Mouse (Mus musculus) hindbrain, postnatal 0 days (tissue): ENCODE results near the gene Dmbt1. TPM values are rescaled to one million over a fixed set of nuclear protein-coding genes. Genes with fewer than 3 reads are reported as not detected.

Source experiments
- ATAC-seq: fragments of 200-750 bp; cut with Nextera tagmentation; 2 replicates; pipeline ENCODE4 v1.8.0; 2017; ENCODE audit warnings: mild to moderate bottlenecking, moderate TSS enrichment, moderate library complexity
- DNase-seq: peaks from one replicate; pipeline ENCODE4 v3.0.0-alpha.2; 2015; ENCODE audit warnings: low spot score
- H3K27ac ChIP-seq: fragments of 300-500 bp; sonication (generic); 2 replicates; pipeline ENCODE4 v1.5.1; 2014; ENCODE audit warnings: mild to moderate bottlenecking
- H3K27me3 ChIP-seq: fragments of 300-500 bp; sonication (generic); 2 replicates; pipeline ENCODE4 v1.6.1; 2014; ENCODE audit warnings: low read length, mixed read lengths; ENCODE audit not compliant: insufficient read depth
- H3K36me3 ChIP-seq: fragments of 300-500 bp; sonication (generic); 2 replicates; pipeline ENCODE4 v1.6.1; 2014; ENCODE audit warnings: low read length, mixed read lengths; ENCODE audit not compliant: insufficient read depth
- H3K4me1 ChIP-seq: fragments of 300-500 bp; sonication (generic); 2 replicates; pipeline ENCODE4 v1.6.1; 2014; ENCODE audit warnings: antibody characterized with exemption, low read length, mixed read lengths; ENCODE audit not compliant: insufficient read depth
- H3K4me2 ChIP-seq: fragments of 300-500 bp; sonication (generic); 2 replicates; pipeline ENCODE4 v1.6.1; 2014; ENCODE audit warnings: low read depth, mild to moderate bottlenecking, low read length, moderate library complexity, mixed read lengths
- H3K4me3 ChIP-seq: fragments of 300-500 bp; sonication (generic); 2 replicates; pipeline ENCODE4 v1.5.1; 2014; ENCODE audit warnings: low read length
- H3K9ac ChIP-seq: fragments of 300-500 bp; sonication (generic); replicated peaks from 2 replicates; pipeline ENCODE4 v1.6.1; 2014; ENCODE audit warnings: mild to moderate bottlenecking, low read length, moderate library complexity, mixed read lengths
- H3K9me3 ChIP-seq: fragments of 300-500 bp; sonication (generic); 2 replicates; pipeline ENCODE4 v1.6.1; 2016; ENCODE audit warnings: low read length, mixed read lengths
- CTCF ChIP-seq: IDR thresholded peaks from 2 replicates; pipeline ENCODE4 v1.5.1; 2016; ENCODE audit warnings: antibody characterized with exemption, control low read depth, low read depth
- WGBS: fragments of 180-500 bp; shearing (Covaris S2); extraction: QIAGEN DNeasy Blood & Tissue Kit; methylation state at CpG from one replicate; pipeline ENCODE4 v1.1.7; 2014; 5-methylcytosine and 5-hydroxymethylcytosine counted together
- polyA plus RNA-seq: library from polyadenylated mRNA; unstranded; fragments of >200 nt; fragmentation: Nextera tagmentation; extraction: Ambion mirVana; gene quantifications from 2 replicates; pipeline ENCODE4 v1.2.1, GENCODE M21; 2015
- total RNA-seq: library from RNA; depleted of rRNA; stranded (reverse); fragments of >200 nt; gene quantifications from 2 replicates; pipeline ENCODE4 v1.2.3, GENCODE M21; 2014; rRNA removed

Gene Dmbt1
- total RNA-seq (not detected in 2 replicates), polyA plus RNA-seq (not detected in 2 replicates)

GRCm38 (mm10) chr7:131031755-131032154 lies at the start of gene Dmbt1:
TSS of gene Dmbt1 (plus strand) at chr7:131032053.
- Histone ChIP-seq H3K4me3 (no peak within 1 kb of the TSS), H3K4me1 (no peaks in the 10 kb centered on the region), H3K27me3 (no peaks in the 10 kb centered on the region), H3K9ac (no peak within 1 kb of the TSS), H3K36me3 (no peaks in the 10 kb centered on the region), H3K27ac (no peak within 1 kb of the TSS), H3K9me3 (no peaks in the 10 kb centered on the region), H3K4me2 (no peak within 1 kb of the TSS)
- no peak for TF ChIP-seq CTCF
- WGBS, result 87% methylated on average over 5 of the region's 5 CpGs
- no peak for DNase-seq
- ATAC-seq, result no peak

- H3K9ac ChIP-seq, result no peak overlapping the region
- H3K9me3 ChIP-seq, result no peaks in the 10 kb centered on the region
- TF ChIP-seq CTCF, result no peak
- no peak for ATAC-seq
- no peak overlapping the region for H3K4me2 ChIP-seq
- no peak overlapping the region for H3K27ac ChIP-seq
- peaks cover 7% of the 10 kb centered on the region; the same call in 1 of the 2 replicates for H3K4me1 ChIP-seq
- DNase-seq, result no peak
- no peaks in the 10 kb centered on the region for H3K36me3 ChIP-seq
- WGBS, result 53% methylated on average over 4 of the region's 4 CpGs
- no peaks in the 10 kb centered on the region for H3K27me3 ChIP-seq
- H3K4me3 ChIP-seq, result no peak overlapping the region
Measured at GRCm38 (mm10) chr7:130982371-130982770, 49.5 kb upstream of the Dmbt1 start.

- WGBS, result 70% methylated on average over 3 of the region's 3 CpGs
- TF ChIP-seq CTCF, result no peak
- Histone ChIP-seq H3K36me3 (no peaks in the 10 kb centered on the region), H3K4me2 (no peak overlapping the region), H3K27me3 (no peaks in the 10 kb centered on the region), H3K27ac (no peak overlapping the region), H3K9me3 (no peaks in the 10 kb centered on the region), H3K4me3 (no peak overlapping the region), H3K4me1 (0 out of 2 replicates have a peak, but pooled peaks cover 3% of the 10 kb centered on the region), H3K9ac (no peak overlapping the region)
- ATAC-seq, result no peak
- no peak for DNase-seq
Measured at GRCm38 (mm10) chr7:130982881-130983280, 49.0 kb upstream of the Dmbt1 start.

- no peak overlapping the region for H3K4me2 ChIP-seq
- no peak overlapping the region for H3K4me3 ChIP-seq
- ATAC-seq (no peak), DNase-seq (no peak)
- H3K9ac ChIP-seq, result no peak overlapping the region
- WGBS, result 77% methylated on average over 7 of the region's 7 CpGs
- H3K27me3 ChIP-seq, result no peaks in the 10 kb centered on the region
- no peak overlapping the region for H3K27ac ChIP-seq
- H3K9me3 ChIP-seq, result no peaks in the 10 kb centered on the region
- H3K36me3 ChIP-seq, result no peaks in the 10 kb centered on the region
- TF ChIP-seq CTCF, result no peak
- H3K4me1 ChIP-seq, result no peaks in the 10 kb centered on the region
Measured at GRCm38 (mm10) chr7:130984294-130984693, 47.6 kb upstream of the Dmbt1 start.

- no peaks in the 10 kb centered on the region for H3K4me1 ChIP-seq
Measured at GRCm38 (mm10) chr7:130985193-130985592, 46.7 kb upstream of the Dmbt1 start.

GRCm38 (mm10) chr7:130985716-130986115 lies 46.1 kb upstream of the Dmbt1 start:
- Histone ChIP-seq H3K9me3 (no peaks in the 10 kb centered on the region), H3K4me1 (no peaks in the 10 kb centered on the region)

More at GRCm38 (mm10) chr7:130985193-130985592, 46.7 kb upstream of the Dmbt1 start:
- Histone ChIP-seq H3K27me3 (no peaks in the 10 kb centered on the region), H3K4me3 (no peak overlapping the region), H3K4me2 (no peak overlapping the region), H3K9ac (no peak overlapping the region), H3K36me3 (no peaks in the 10 kb centered on the region), H3K9me3 (no peaks in the 10 kb centered on the region), H3K27ac (no peak overlapping the region)
- no peak for ATAC-seq
- no peak for DNase-seq
- 91% methylated on average over 12 of the region's 12 CpGs for WGBS
- TF ChIP-seq CTCF, result no peak

GRCm38 (mm10) chr7:130988146-130988545 lies 43.7 kb upstream of the Dmbt1 start:
- Histone ChIP-seq H3K4me2 (no peak overlapping the region), H3K27me3 (no peaks in the 10 kb centered on the region), H3K4me3 (no peak overlapping the region), H3K36me3 (no peaks in the 10 kb centered on the region), H3K9ac (no peak overlapping the region), H3K27ac (no peak overlapping the region), H3K9me3 (no peaks in the 10 kb centered on the region), H3K4me1 (no peaks in the 10 kb centered on the region)
- no peak for ATAC-seq
- 58% methylated on average over 5 of the region's 5 CpGs for WGBS
- no peak for DNase-seq
- no peak for TF ChIP-seq CTCF

More at GRCm38 (mm10) chr7:130985716-130986115, 46.1 kb upstream of the Dmbt1 start:
- 81% methylated on average over 3 of the region's 3 CpGs for WGBS
- ATAC-seq (no peak), DNase-seq (no peak)
- Histone ChIP-seq H3K36me3 (no peaks in the 10 kb centered on the region), H3K9ac (no peak overlapping the region), H3K27me3 (no peaks in the 10 kb centered on the region), H3K27ac (no peak overlapping the region), H3K4me3 (no peak overlapping the region), H3K4me2 (no peak overlapping the region)
- TF ChIP-seq CTCF, result no peak
